Mouse (Mus musculus) forebrain, postnatal 0 days (tissue): Measurements from ENCODE around the gene Ikzf3. TPM values are rescaled to one million over a fixed set of nuclear protein-coding genes. Genes with fewer than 3 reads are reported as not detected.
A peak's percentile ranks its signal among the peaks of the same experiment; 100 is the strongest.

Experiments
- ATAC-seq: fragments of 200-750 bp; cut with Nextera tagmentation; 2 replicates; pipeline ENCODE4 v1.8.0; 2017; ENCODE audit warnings: mild to moderate bottlenecking, moderate library complexity
- DNase-seq: peaks from one replicate; pipeline ENCODE4 v3.0.0-alpha.2; 2015
- H3K27ac ChIP-seq: fragments of 300-500 bp; sonication (generic); 2 replicates; pipeline ENCODE4 v1.5.1; 2014; ENCODE audit warnings: low read depth, mild to moderate bottlenecking, antibody characterized with exemption, low read length, moderate library complexity, mixed read lengths
- H3K27me3 ChIP-seq: fragments of 300-500 bp; sonication (generic); 2 replicates; pipeline ENCODE4 v1.6.1; 2014; ENCODE audit warnings: mild to moderate bottlenecking, low read length, mixed read lengths; ENCODE audit not compliant: insufficient read depth
- H3K36me3 ChIP-seq: fragments of 300-500 bp; sonication (generic); 2 replicates; pipeline ENCODE4 v1.6.1; 2014; ENCODE audit warnings: mild to moderate bottlenecking, moderate library complexity; ENCODE audit not compliant: insufficient read depth
- H3K4me1 ChIP-seq: fragments of 300-500 bp; sonication (generic); 2 replicates; pipeline ENCODE4 v1.6.1; 2014; ENCODE audit warnings: antibody characterized with exemption; ENCODE audit not compliant: insufficient read depth
- H3K4me2 ChIP-seq: fragments of 300-500 bp; sonication (generic); 2 replicates; pipeline ENCODE4 v1.6.1; 2014; ENCODE audit warnings: low read depth, mild to moderate bottlenecking, moderate library complexity
- H3K4me3 ChIP-seq: fragments of 300-500 bp; sonication (generic); 2 replicates; pipeline ENCODE4 v1.5.1; 2014; ENCODE audit warnings: low read depth, low read length, mixed read lengths
- H3K9ac ChIP-seq: fragments of 300-500 bp; sonication (generic); 2 replicates; pipeline ENCODE4 v1.6.1; 2014; ENCODE audit warnings: mild to moderate bottlenecking
- H3K9me3 ChIP-seq: fragments of 300-500 bp; sonication (generic); 2 replicates; pipeline ENCODE4 v1.6.1; 2016; ENCODE audit warnings: low read length
- CTCF ChIP-seq: sonication (generic); IDR thresholded peaks from 2 replicates; pipeline ENCODE4 v1.5.1; 2016; ENCODE audit warnings: antibody characterized with exemption, control low read depth, low read depth
- WGBS: fragments of 180-500 bp; shearing (Covaris S2); extraction: QIAGEN DNeasy Blood & Tissue Kit; methylation state at CpG from one replicate; pipeline ENCODE4 v1.1.7; 2014; 5-methylcytosine and 5-hydroxymethylcytosine counted together
- polyA plus RNA-seq: library from polyadenylated mRNA; unstranded; fragments of >200 nt; fragmentation: Nextera tagmentation; extraction: Ambion mirVana; gene quantifications from 2 replicates; pipeline ENCODE4 v1.2.1, GENCODE M21; 2015
- total RNA-seq: library from RNA; depleted of rRNA; stranded (reverse); fragments of >200 nt; gene quantifications from 2 replicates; pipeline ENCODE4 v1.2.3, GENCODE M21; 2014

Gene Ikzf3
- total and polyA plus RNA-seq, 2 experiments from 2014 or later = 0.14 to 0.21 TPM

- Histone ChIP-seq H3K27me3 (peaks cover 12% of the 10 kb centered on the region), H3K4me2 (0 out of 2 replicates have a peak overlapping the region, but pooled peaks have one; percentile 78), H3K9me3 (no peaks in the 10 kb centered on the region), H3K27ac (no peak overlapping the region), H3K36me3 (no peaks in the 10 kb centered on the region), H3K9ac (no peak overlapping the region), H3K4me1 (no peaks in the 10 kb centered on the region), H3K4me3 (no peak overlapping the region)
- TF ChIP-seq CTCF = no peak
- DNase-seq = no peak
- ATAC-seq = no peak
- 84% methylated on average over 5 of the region's 5 CpGs for WGBS
These were observed 89.3 kb downstream of the Ikzf3 start for GRCm38 (mm10) chr11:98456545-98456944.

GRCm38 (mm10) chr11:98455484-98455883 lies 90.3 kb downstream of the Ikzf3 start:
- ATAC-seq = no peak
- H3K9me3 ChIP-seq = no peaks in the 10 kb centered on the region
- no peak for DNase-seq
- H3K27ac ChIP-seq = no peak overlapping the region
- no peaks in the 10 kb centered on the region for H3K4me1 ChIP-seq
- no peak overlapping the region for H3K4me3 ChIP-seq
- H3K9ac ChIP-seq = no peak overlapping the region
- no peak overlapping the region for H3K4me2 ChIP-seq
- WGBS = 82% methylated on average over 4 of the region's 4 CpGs
- TF ChIP-seq CTCF = peak; percentile 43
- H3K27me3 ChIP-seq = peaks cover 12% of the 10 kb centered on the region
- H3K36me3 ChIP-seq = no peaks in the 10 kb centered on the region

GRCm38 (mm10) chr11:98449921-98450771 lies 95.7 kb downstream of the Ikzf3 start:
- no peak for DNase-seq

GRCm38 (mm10) chr11:98449419-98449818 lies 96.4 kb downstream of the Ikzf3 start:
- DNase-seq (no peak), ATAC-seq (no peak)
- Histone ChIP-seq H3K9ac (no peak overlapping the region), H3K9me3 (no peaks in the 10 kb centered on the region), H3K4me2 (no peak overlapping the region), H3K27me3 (peaks cover 19% of the 10 kb centered on the region), H3K4me1 (no peaks in the 10 kb centered on the region), H3K27ac (no peak overlapping the region), H3K4me3 (no peak overlapping the region), H3K36me3 (no peaks in the 10 kb centered on the region)
- no peak for TF ChIP-seq CTCF
- 88% methylated on average over 3 of the region's 3 CpGs for WGBS

More at GRCm38 (mm10) chr11:98449921-98450771, 95.7 kb downstream of the Ikzf3 start:
- H3K27me3 ChIP-seq = peaks cover 19% of the 10 kb centered on the region
- no peak overlapping the region for H3K4me3 ChIP-seq
- 82% methylated on average over 20 of the region's 20 CpGs for WGBS
- H3K9ac ChIP-seq = no peak overlapping the region
- H3K9me3 ChIP-seq = no peaks in the 10 kb centered on the region
- no peak for TF ChIP-seq CTCF
- H3K4me2 ChIP-seq = no peak overlapping the region
- no peak overlapping the region for H3K27ac ChIP-seq
- no peaks in the 10 kb centered on the region for H3K36me3 ChIP-seq
- no peak for ATAC-seq
- H3K4me1 ChIP-seq = no peaks in the 10 kb centered on the region

- no peak overlapping the region for H3K4me2 ChIP-seq
- no peak for ATAC-seq
- H3K36me3 ChIP-seq = no peaks in the 10 kb centered on the region
- no peak overlapping the region for H3K4me3 ChIP-seq
- H3K27ac ChIP-seq = no peak overlapping the region
- H3K9ac ChIP-seq = no peak overlapping the region
- TF ChIP-seq CTCF = no peak
- WGBS = 45% methylated on average over 13 of the region's 13 CpGs
- H3K4me1 ChIP-seq = no peaks in the 10 kb centered on the region
- no peaks in the 10 kb centered on the region for H3K9me3 ChIP-seq
- H3K27me3 ChIP-seq = peaks cover 19% of the 10 kb centered on the region
- DNase-seq = no peak
These were observed 97.5 kb downstream of the Ikzf3 start for GRCm38 (mm10) chr11:98448191-98448790.

- Histone ChIP-seq H3K4me2 (peak overlapping the region; percentile 1; the same call in 1 of the 2 replicates), H3K9ac (no peak overlapping the region)
These were observed 98.4 kb downstream of the Ikzf3 start for GRCm38 (mm10) chr11:98447475-98447834.

More at GRCm38 (mm10) chr11:98447475-98447834, 98.4 kb downstream of the Ikzf3 start:
- no peak for ATAC-seq
- Histone ChIP-seq H3K9me3 (no peaks in the 10 kb centered on the region), H3K4me3 (peak overlapping the region; percentile 0; the same call in 1 of the 2 replicates), H3K27ac (no peak overlapping the region), H3K4me1 (no peaks in the 10 kb centered on the region), H3K27me3 (peaks cover 19% of the 10 kb centered on the region), H3K36me3 (no peaks in the 10 kb centered on the region)
- no peak for TF ChIP-seq CTCF
- WGBS = 24% methylated on average over 7 of the region's 7 CpGs
- DNase-seq = no peak
